Mouse (Mus musculus) right cerebral cortex, postnatal 14 days (tissue): ENCODE measurements around the gene Usp15.
A peak's percentile ranks its signal among the peaks of the same experiment; 100 is the strongest.

Experiments used
- DNase-seq: peaks from one replicate; pipeline ENCODE4 v3.0.0; 2022

Usp15 gene

DNA sequence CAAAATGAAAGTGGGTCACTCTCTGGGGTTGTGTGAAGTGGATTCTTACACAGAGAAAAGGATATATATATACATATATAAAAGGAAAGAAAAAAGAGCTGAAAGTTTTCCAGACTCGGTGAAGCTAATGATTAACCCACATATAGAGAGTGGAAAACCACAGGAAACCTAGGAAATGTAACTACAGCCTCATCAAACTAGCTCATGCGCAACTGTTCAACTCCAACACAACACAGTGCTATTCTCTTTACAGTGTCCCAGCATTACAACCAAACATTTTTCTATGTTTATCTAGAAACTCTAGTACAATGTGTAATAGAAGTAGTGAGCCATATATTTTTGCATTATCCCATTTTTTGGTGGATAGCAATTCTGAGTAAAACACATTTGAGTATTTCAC lies 96.2 kb downstream of the Usp15 start:
- DNase-seq = no peak

DNA sequence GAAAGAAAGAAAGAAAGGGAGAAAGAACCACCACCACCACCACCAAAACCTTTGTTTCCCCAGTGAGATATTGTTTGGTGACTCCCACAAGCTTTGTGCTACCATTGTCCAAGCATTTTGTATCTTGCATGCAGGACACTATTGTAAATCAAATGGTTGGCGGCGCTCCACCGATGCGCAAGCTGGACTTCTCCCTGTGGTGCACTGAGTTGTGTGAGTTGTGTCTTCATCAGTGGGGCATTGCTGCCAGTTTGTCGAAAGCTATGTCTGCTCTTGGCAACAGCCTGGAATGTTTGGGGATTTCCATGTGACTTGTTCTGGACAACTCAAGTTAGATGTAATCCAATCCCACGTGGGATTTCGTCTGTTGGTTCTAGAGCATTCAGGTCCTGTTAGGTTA lies 102.3 kb downstream of the Usp15 start:
- no peak for DNase-seq

DNA sequence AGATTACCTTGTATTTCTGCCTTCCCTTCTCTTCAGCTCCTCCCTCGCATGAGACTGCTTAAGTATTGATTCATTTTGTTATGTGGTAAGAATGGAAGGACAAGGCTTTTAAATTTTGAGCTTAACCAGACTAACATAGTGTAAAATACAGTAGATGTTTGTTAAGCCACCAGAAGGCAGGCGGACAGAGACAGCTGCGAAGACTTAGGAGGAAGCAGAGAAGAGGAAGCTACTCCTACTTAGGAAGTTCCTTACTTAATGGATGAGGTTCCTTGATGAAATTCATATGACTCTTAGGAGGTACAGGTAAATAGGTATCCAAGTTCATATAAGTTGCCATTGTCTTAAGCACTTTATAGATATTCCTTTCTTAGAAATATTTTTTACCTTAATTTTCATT lies 104.2 kb downstream of the Usp15 start:
- DNase-seq = no peak

DNA sequence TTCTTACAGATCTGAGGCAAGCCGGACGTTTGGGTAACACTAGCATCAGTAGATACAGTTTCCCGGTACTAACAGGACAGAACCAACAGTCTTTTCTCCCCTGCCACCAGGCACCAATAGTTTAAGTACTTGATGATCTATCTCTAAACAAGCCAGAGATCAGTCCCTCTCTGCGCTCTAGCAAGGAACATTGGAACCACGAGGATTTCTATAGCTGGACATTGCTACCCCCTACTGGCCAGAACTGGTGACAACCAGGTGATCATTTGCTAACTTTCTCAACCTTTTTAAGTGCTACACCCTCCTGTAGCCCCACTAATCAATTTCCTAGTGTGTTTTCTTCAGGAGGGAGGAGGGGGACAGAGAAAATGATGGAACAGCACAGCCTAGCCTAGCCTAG lies 105.1 kb downstream of the Usp15 start:
- DNase-seq = no peak

DNA sequence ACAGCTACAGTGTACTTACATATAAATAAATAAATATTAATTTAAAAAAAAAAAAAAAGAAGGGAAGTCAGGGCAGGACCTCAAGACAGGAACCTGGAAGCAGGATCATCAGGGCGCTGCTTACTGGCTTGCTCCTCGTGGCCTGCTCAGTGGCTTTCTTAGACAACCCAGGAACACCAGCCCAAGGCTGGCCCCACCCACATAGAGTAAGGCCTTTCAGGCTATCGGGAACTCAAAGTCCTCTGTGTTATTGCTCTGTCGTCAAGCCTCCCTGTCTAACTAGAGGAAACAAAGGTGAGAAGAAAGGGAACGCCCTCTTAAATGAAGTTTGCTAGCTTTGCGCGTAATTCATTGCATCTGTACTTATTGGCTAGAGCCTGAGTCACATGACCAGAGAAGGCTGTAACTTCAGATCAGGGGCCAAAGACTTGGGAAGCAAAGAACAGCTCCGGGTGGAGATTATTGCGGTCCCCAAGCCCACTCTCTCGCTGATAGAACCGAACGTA lies 107.3 kb downstream of the Usp15 start:
- DNase-seq = no peak

DNA sequence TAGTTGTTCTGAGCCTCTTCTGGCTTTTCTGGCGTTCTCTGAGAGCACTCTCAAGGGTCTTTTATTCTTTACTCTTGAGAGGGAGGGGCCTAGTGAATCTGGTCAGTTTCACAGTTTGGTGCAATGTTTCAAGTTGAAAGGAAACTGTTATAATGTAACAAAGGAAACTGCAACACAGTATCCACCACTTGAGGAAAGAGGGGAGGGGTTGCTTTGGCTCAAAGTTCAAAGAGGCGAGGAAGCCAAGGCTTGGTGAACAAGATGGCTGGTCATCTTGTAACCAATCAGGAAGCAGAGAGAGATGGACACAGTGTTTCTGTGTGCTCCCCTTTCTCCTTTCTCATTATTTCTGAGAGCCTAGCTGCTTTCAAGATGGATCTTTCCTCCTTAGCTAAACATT lies 109.9 kb downstream of the Usp15 start:
- DNase-seq = no peak

DNA sequence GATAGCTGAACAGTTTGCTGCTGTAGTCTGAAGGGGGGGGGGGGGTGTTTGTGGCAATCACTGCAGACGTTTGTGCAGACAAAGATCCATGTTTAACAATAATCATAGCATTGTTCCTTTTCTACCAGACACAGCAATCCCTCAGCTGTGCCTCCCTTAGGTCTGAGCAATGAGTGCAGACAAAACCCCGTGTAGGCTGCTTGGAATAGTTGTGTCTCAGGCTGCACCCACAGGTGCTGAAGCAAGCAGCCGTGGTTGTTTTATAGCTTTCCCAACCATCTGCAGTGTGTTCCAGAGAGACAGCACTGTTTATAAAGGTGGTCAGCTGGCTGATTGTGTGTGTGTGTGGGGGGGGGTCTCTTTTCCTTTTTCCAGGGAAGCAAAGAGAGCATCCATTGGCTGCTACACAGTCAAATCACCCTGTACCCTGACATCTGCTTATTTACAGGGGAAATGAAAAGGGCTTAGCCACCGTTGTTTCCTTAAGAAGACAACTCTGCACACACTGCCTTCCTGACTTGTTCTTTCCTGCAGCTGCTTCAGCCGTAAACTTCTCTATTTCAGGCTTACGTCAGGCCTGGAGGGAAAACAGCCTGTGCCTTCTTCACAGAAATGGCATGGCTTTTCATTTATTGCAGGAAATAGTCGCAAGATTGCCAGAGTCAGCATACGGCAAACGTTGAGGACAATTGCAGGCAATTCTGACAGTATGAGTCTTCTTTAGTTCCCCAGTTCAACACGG lies 111.7 kb downstream of the Usp15 start:
- no peak for DNase-seq

DNA sequence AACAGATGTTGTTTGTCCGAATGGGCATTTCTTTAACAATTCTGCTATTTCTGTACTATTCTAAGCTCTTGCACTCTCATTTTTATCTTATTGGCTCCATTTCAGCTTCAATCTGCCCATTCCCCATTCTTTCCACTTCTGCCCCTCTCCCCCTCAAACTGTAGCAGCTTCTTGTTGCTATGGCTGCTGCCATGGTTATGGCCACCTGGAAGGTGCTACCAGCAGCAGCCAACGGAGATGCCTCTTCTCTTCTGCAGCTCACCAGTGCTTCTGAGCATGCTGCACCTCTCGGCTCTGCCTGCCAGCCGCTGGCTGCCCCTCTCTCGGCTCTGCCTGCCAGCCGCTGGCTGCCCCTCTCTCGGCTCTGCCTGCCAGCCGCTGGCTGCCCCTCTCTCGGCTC lies 112.5 kb downstream of the Usp15 start:
- DNase-seq = no peak

DNA sequence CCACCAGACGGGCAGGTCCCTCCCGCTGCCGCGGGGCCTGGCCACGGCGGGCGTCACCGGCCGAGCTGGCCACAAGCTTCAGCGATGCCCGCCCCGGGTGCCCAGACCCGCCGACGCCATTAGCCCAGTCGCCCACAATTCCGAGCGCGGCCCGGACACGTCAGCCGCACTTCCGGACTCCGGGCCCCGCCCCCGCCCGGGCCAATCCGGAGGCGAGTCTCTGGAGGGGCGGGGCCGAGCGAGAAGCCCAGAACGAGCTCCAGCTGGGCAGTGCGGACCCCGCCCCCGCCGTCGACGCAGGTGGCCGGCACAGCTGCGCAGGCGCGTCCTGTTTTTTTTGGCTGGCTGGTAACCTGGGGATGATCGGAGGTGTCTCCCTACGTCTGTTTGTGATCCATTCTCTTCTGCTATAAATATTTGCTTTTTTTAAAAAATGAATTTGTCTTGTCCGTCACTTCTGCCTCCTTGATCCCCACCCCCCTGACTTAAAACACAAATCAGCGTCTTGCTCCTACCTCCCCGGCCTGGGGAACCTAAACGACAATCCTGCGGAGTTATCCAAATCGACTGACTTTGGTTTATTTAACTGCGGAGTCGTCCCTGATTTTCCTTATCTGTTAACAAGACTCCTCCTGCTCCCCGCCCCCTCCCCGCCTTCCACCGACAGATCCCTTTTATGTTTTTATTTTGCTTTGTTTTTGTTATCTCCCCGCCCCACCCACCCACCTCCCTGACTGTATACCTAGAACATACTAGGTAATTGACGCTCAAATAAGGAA lies 120.4 kb downstream of the Usp15 start, which contains the start of gene Mon2:
Gene Mon2, minus strand, starts transcription at position 261 of the 779 bp plus-strand sequence.
- peak; percentile 98 for DNase-seq

DNA sequence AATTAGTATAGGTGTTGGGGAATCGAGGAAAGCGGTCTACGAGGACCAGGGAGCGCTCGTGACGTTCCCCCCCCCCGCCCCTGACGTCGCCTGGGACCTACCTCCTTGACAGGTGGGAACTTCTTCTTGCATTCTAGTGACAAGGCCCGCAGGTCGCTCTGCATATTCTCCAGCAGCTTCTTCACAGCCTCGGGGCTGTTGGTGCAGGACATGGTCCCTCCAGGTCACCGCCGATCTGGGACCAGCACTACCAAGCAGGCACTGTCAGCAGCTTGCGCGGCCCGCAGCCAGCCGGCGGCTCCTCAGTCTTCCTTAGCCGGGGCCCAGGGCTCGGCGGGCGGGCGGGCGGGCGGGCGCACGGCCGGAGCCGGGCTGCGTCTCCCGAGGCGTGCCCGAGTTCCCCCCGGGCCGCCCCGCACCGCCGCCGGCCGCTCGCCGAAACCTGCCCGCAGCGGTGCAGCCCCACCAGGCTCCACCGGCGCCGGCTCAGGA lies 121.0 kb downstream of the Usp15 start:
- DNase-seq = peak; percentile 23

DNA sequence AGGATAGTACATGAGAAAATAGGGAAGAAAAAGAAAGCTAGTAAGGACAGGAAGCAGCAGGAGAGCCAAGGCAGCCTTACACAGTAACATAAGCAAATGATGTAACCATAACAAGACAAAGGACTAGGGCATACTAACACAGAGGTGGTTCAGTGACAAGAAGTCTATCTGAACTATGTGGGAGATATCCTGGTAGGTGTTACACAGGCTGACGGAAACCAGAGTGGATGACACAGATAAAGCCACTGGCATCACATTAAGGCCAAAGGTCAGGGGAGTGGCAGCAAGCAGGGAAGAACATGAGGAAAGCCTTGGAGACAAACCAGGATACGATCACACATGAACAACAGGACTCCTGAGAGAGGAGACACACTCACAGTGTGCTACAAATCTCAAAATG lies 124.8 kb downstream of the Usp15 start:
- DNase-seq = no peak

DNA sequence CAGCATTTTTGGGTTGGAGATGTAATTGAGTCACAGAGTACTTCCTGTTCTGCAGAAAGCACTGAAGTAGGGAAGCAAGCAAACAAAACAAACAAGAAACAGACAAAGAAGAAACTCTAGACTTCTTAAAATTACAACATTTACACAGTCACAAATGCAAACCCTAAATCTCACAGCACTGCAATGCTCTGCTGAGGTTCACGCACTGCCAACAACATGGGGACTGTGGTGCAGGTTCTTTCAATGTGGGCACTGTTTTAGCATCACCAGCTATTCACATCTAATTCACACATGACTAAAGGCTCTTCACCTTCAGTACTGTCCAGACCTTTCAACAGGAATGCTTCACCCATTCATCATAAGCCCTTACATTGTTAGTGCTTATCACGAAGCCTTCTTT lies 133.8 kb downstream of the Usp15 start:
- DNase-seq = no peak

DNA sequence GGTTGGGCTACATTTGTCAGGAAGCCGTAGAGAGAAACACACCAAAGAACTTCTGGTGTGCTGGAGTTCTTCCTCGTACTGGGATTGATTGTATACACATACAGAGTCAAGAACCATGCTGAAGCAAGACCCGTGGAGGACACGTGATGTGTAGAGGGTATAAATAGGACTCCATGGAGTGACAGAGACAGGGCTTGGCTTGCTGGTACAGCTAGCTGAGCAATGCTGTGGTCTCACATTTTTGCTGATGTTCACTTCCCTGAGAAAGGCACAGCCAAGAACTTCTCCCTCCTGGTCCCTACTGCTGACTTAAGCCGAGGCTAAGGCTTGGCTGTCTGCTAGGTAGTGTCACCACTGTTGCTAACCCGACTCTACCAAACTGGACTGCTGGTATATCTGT lies 136.0 kb downstream of the Usp15 start:
- no peak for DNase-seq

DNA sequence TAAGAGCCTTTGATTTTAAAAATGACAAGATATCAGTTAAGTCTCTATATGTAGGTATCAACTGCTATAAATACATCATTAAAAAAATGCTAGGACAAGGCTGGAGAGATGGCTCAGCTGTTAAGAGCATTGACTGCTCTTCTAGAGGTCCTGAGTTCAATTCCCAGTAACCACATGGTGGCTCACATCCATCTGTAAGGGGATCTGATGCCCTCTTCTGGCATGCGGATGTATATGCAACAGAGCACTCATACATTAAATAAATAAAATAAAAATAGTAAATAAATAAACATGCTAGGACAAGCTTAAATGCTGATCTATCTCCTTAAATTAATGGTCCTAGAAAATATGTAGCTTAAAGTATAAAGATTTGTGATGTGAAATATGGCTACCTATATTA lies 139.7 kb downstream of the Usp15 start:
- DNase-seq = no peak

DNA sequence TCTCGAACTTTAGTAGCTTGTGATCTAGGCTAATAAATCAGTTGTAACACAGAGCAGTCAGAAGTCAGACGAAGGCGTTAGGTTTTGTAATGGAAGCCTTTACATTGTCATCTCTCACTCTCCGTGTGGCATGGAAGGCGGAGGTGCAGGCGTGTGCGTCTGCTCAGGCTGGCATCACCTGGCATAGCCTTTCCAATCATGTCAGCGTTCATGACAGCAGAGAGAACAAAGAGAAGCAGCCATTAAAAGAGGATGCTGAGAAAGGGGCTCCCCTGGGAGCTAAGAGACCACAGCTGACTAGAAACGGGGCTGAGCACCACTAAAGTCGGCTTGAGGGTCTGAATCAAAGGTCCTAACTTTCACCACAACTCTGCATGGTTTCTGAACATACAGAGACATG lies 140.3 kb downstream of the Usp15 start:
- no peak for DNase-seq

DNA sequence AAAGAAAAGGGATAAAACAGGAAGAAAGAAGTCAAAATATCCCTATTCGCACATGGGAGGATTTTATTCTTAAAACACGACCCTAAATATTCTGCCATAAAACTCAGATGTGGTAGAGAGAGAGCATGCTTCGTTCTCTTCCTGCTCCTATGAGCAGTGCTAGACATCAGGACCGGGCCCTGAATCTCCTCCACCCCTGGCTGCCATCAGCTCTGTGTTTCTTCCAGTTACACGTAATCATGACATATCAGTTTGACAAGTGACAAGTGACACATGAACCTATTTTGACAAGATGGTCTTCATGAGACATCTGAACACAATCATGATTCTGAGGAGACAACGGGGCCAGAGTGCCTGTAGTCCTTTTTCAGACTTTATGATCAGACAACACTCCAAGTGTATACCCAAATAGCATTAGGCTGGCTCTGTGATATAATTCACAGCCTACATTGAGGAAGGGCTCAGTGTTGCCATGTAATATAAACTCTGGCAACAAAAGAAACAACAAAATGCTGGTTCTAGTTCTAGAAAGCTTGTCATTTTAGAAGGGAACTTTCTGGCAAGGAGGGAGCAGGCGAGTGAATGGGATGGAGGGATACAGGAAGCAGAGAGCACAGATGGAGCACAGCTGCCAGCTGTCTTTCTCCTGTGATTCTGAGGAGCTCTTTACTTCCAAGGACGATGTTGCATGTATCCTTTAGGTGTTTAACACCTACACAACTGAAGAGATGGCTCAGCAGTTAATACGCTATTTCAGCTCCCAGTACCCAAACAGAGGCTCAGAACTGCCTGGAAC lies 141.4 kb downstream of the Usp15 start:
- DNase-seq = no peak
